Mouse (Mus musculus) testis, postnatal 14 days (tissue): ENCODE results near the gene Otx1.

Experiments used
- DNase-seq: peaks from one replicate; pipeline ENCODE4 v3.0.0; 2021; ENCODE audit warnings: low spot score

The Otx1 gene

DNA sequence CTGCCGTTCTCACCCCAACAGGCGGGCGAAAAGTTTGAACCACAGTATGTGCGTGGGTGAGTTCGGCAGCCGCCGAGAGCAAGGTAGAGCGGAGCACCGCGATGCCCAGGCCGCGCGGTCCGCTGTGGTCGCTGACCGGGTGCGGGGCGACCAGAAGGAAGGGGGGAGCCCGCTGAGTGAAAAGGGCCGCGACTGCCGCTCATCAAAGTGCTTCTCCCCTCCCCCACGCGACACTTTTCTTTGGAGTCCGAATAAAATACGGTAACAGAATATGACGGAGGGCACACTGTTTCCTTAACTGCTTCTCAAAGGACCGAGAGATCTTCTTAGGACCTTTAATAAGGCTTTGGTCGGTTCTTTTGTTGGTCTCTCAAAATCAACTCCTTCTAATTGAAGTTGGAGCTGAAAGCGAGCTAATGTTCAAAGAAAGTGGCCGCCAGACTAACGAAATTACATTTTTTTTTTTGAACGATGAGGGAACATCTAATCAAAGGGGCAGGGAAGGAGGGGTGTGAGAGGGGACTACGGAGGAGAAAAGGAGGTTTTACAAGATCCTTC, at the start of gene Otx1:
Otx1 (minus strand) TSS at position 115 of the 558 bp plus-strand sequence.
- DNase-seq = peak; percentile 19

DNA sequence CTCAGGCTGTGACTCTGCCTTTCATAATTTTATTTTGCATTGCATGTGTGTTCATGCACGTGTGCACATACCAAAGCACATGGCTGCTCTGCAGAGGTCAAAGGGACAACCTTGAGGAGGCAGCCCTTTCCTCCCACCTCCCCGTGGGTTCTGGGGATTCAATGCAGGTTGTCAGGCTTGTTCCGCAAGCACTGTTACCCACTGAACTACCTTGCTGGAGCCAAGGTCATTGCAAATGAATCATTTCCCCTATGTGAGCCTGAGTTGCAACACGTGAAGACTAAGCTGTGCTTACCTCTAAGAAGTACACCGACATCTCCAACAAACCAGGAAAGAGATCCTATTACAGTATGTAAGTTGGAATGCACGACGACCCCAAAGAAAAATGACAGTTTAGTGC, 48.2 kb upstream of the Otx1 start:
- DNase-seq = no peak

DNA sequence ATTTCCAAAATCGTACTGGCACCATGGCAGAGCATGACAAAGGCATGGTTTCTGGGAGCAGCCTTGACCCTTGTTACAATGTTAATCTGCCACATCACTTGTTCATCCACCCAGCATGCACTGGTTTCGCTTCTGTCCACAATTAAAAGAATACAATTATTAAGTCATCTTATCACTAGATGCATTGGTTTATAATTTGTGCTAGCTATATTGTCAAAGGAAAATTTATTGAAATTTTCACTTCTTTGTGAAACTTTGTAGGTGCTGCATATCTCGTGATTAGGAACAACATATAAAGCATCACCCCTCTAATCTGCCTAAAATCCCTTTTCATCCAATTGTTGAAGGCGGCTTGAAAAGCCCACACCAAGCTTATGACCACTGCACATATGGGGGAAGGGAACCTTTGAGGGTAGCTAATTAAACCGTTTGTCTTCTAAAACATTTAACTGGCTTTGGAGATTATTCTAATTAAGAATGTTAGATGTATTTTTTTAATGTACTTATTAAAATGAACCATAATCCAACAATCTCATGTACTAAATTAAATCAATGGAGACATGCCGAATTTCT, 37.2 kb upstream of the Otx1 start:
- no peak for DNase-seq

DNA sequence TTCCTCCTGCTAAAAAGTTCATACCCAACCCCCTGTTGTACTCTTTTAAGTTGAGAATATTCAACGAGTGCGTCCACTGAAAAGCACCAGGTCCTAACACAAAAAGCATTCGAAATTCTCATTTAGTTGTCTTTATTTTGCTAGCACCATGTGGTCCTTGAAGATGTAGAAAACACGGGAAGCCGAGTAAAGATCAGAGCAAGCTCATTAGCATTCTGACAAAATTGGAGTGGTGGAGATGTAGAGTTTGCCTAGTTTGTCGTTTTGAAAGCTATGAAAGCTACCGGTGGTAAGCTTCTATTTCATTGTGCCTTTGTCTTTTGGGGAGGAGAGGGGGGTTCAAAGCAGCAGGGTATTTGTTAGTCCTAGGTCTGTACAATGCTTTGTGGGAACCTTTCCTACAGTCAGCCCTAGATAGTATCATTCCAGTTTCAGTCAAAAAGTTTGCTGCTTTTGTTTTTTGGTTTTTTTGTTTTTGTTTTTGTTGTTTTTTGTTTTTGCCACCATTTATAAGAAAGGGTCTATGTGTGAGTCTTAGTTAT, 31.9 kb upstream of the Otx1 start:
- DNase-seq = no peak

DNA sequence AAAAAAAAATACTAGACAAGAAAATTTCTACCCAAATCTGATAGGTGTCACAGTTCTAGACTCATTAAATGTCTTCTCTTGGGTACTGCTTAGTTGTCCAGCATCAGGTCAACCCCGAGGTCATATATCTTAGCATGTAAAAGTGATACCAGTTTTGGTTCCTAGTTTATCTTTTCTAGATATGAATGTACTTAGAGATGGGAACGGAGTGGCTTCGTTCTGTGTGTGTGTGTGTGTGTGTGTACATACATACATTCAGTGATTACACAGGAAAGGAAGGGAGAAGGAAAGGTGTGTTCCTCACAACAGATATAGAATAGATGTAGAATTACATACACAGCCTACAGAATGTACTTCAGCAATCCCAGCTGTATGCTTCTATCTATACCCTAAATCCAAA, 30.9 kb upstream of the Otx1 start:
- no peak for DNase-seq

DNA sequence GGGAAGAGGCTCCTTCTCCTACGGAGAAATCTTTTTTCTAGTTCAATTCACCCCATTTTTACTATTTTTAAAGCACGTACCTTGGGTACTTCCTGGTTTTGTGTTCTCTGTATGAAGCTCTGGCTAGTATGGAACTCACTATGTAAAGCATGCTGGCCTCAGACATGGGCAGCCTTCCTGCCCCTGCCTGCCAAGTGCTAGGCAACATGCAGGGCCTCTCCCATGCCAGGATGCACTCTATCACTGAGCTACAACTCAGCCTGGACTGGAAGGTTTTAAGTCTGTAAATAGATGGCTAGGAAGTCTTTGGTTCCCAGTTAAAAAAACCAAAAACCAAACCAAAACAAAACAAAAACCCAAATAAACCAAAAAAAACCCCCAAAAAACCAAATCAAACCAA, 17.9 kb upstream of the Otx1 start:
- DNase-seq = no peak

DNA sequence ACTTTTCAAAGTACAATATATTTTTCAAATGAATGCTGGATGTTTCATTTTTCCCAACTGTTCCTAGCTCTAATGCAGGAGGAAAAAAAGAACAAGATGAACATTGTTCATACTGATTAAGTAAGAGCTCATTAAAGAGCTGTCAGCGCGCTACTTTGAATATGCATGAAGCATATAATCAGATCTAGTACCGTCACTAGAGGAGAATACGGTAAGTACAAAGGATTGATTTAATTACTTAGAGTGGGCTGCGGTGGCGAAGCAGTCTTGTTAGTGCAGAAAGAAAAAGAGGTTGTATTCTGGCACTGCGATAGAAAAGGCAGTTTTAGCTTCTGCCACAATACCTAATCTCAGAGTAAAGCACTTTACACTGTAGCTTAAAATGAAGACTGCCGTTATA, 14.7 kb upstream of the Otx1 start:
- DNase-seq = no peak

DNA sequence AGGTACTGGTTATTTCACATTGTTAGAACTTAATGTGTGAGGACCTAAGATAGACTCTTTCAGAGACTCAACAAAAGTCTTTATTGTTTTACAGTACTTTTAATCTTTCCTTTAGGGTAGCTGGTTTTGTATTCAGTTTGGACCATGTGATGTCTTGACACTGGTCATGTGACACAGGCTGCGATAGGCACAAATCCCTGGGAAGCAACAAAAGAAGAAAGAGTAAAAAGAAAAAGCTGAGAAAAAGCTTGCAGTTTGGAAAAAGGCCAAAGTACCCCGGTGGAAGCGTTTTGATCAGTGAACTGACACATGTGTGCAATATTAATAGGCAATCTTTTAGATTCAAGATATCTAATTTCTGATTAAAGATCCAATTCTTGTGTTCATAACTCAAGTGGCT, 13.6 kb upstream of the Otx1 start:
- DNase-seq = no peak

DNA sequence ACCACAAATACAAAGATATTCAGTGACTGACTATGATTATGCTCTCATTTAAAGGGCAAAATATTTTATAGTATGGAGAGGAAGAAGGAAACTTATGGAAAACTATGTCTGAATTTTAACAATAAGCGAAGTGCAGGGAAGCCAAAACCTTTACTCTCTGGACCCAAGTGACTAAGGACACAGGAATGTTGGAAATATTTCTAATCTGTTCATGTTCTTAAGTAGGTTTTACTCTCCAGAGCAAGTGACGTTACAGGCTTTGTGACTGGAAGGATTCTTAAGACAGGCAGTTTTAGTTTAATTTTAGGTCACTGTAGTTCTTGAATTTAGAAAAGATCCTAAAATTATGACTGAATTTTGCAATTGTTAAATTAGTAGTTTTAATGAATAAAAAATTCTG, 6.1 kb upstream of the Otx1 start:
- DNase-seq = no peak

DNA sequence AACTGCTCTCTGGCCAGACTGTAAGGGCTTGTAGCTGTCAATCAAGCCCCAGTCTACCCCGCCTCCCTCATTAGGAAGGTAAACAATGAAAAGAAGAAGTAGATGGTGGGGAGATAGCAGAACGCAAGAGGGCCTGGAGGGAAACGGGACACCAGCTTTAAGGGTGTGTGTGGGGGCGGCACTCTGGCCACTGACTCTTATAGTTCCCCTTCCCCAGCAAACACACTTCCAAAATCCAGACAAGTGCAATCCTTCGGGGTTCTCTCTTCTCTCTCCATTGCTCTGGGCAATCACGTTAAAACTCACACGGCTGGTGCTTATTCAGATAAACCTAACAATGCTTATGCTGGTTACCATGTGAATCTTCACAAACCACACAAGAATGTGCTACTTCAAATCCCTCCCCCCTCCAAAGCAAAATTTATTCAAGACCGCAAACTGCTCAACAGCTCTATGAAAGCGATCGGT, 5.5 kb upstream of the Otx1 start:
- DNase-seq = no peak

DNA sequence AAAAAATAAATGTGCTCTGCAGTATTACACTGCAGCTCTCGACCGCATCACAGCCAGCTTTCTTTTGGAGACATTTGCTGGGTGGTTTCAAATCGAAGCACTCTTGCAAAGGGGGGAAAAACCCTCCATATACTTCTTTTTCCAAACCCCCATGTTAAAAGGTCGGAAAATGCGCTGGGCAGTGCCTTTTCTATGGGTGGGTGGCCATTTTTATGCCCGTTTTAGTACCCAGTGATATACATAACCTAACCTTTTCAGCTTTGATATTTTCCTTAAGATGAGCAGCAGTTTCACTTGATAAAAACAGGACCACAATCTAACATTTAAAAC, 5.0 kb upstream of the Otx1 start:
- DNase-seq = no peak

DNA sequence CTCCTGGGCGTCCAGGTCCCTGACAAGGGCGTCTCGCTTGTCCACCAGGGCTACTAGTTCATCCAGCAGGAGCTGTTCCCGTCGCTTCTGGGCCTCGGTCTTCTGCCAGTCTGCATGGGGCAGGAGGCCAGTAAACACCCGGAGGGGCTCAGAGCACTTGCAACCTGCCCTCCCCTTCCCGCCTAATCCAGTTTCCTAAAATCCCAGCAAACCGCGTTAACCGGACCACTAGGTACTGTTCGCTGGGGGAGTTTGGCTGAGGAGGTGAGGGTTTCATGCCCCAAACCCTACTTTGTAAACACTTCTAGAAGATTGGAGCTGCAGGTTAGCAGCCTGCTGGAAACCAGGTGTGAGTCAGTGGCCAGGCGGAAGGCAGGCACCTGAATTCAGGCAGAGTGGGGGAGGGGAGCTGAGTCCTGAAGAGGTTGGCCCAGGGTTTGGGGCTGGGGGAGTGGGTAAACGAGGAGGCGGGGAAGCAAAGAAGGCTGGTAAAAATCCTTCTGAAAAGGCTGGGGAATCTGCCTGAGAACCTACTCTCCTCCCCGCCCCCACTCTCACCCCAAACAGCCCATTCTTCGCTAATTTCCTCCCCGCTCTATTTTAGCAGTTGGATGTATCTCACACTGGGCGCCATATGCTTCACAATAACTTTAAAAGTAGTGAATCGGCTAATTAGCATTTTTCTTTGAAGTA, 4.5 kb upstream of the Otx1 start:
- peak; percentile 22 for DNase-seq

DNA sequence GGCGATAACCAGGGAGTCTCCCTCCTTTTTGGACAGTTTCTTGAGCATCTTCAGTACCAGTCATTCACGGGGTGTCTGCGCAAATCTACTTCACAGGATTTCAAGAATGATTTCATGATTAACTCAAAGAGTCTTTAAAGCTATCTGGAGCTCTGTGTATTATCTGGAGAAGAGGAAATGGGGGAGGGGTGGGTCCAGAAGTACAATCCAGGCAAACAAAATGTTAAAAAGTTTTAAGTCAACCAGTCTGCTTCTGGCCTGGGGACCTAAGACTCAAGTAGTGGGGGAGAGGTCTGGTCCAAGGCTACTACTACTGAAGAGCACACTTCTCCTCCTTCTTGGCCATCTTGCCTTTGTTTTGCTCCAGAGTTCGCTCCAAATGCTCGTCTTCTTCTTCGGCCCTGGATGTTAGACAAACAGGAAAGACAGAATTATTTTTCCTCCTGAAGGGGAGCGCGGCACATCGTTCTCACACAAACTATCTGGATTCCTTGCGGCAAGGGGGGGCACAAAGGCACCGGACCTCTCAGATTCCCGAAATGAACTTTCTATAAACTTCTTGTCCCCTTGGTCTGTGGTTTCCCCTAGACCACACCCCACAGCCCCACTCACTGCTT, 3.9 kb upstream of the Otx1 start:
- DNase-seq = no peak

DNA sequence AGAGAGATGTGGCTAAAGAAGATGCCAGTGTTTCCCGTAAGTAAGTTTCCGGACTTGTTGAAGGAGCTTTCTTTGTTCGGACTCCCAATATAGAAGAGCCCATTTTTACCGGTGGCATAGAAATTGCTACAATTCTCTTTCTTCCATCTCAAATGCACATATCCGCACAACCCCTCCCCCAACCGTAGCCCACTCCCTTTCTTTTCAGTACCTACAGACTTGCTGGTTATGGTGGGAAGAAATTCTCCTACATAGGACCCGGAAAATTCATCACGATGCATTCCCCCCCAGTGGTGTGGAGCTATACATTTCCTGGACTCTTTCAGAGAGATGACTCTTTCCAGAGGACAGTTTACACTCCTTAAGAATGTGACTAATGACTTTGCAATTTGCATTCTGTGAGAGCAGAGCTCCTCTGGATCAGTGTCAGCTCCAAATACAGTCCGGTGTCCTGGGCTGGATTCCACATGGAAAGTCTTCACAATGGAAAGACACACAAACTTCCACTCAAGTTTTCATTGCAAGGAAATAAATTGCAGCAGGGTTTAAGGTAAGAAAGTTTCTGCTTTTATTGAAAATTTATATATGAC, 2.7 kb upstream of the Otx1 start:
- no peak for DNase-seq

DNA sequence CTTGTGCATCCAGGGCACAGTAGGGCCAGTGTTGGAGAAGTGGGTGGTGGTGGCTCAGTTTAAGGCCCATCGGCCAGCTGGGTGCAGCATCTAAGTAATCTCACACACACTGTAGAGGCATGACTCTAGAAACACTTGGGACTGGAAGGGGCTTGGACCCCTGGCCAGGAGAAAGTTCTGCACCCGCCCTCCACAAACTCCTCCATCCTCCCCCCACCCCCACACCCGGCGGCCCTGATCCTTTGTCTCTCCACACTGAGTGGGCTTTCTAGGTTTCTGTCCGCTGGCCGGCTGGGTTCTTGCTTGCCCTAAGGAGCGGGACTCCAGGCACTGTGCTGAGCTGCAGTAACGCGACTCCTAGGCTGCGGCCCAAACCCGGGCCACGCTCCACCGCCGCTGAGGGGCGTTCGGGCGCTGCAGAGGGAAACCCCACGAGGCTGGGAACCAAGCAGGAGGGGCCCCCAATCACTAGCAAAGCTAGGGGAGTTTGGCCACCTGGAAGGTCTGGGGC, 1.7 kb upstream of the Otx1 start:
- peak; percentile 21 for DNase-seq

DNA sequence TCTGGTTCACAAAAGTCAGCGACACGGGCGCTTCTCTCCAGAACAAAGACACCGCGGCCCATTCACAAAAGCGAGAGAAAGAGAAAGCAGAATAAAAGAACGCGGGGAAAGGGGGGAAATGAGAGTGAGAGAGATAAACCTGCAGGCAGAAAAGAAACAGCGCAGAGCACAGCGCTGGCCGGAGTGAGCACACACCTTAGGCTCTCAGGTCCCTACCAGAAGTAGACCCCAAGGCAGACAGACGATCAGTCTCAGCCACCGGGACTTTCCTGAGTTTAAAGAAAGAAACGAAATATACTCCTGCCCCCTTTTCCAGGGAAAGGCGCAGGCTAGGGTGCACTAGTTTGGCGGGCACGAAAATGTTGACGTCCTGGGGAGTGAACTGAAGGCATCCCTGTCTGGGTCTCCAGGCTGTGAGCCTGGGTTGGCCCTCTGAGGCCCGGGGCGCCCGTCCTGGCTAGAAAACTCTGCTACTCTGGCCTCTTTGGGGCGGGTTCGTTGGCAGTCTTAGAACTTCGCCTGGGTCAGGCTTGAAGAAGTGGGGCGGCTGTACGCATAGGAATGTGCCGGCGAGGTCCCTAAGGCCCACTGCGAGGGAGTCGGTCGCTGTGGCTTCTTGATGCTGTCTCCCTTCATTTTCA, 764 bp upstream of the Otx1 start:
- DNase-seq = no peak

DNA sequence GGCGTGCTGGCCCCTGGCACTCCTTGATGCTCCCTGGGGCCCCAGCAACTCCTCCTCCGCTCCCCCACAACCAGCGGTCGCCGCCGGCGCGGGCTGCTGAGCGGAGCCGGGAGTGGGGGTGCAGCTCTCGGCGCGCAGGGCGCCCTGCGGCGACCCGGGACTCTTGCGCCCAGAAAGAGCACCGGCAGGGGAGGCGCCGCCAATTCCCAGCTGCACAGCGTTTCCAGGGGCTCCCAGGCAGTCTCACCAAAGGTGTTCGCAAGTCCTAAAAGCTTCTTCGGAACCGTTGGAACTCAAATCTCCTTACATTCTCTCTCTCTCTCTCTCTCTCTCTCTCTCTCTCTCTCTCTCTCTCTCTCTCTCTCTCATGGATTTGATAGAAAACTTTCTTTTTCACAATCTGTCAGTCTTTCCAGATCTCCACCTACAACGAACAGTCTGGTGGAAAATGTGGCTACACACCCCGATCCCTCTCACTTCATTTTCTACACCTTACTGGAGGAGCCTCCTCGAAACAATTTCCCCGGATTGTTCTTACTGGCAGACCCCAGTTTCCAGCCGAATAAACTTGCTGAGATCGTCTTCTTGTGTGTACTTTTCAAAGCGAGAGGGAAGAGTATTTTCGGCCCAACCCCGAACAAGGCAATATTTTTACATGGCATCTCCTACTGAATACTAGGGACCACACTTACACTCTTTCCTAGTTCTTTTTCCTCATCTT, 475 bp downstream of the Otx1 start:
- DNase-seq = no peak

DNA sequence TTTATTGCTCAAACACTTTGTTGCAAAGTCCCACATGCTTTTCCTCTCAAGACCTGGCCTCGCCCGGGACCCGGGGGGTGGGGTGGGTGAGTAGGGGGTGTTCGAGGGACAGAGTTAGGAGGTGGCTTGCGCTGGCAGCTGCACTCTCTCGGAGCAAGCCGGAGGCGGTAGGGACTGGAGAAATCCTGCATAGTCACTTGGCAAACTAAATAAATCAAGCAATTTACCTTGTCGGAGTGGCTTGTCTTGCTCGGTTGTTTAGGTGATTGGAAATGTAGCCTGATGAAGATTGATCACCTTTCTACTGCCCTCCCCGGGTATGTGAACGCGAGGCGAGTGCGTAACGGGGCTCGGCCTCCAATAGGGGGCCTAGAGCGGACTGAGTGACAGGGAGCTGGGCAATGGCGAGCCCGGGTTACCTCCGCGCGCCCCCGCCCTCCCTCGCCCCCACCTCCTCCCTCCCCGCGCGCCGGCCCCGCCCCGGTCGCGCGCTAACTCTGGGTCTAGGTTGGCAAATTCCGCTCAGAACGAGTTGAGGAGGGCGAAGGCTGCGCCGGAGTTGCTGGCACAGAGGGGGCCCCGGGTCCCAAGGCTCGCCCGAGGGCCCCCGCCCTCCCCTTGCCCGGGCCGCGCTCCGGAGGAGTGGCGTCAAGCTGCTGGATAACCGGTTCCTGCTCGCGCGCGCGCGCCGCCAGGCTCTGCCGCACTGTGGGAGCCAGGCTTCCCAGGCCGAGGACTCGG, 1.2 kb downstream of the Otx1 start:
- DNase-seq = peak; percentile 77

DNA sequence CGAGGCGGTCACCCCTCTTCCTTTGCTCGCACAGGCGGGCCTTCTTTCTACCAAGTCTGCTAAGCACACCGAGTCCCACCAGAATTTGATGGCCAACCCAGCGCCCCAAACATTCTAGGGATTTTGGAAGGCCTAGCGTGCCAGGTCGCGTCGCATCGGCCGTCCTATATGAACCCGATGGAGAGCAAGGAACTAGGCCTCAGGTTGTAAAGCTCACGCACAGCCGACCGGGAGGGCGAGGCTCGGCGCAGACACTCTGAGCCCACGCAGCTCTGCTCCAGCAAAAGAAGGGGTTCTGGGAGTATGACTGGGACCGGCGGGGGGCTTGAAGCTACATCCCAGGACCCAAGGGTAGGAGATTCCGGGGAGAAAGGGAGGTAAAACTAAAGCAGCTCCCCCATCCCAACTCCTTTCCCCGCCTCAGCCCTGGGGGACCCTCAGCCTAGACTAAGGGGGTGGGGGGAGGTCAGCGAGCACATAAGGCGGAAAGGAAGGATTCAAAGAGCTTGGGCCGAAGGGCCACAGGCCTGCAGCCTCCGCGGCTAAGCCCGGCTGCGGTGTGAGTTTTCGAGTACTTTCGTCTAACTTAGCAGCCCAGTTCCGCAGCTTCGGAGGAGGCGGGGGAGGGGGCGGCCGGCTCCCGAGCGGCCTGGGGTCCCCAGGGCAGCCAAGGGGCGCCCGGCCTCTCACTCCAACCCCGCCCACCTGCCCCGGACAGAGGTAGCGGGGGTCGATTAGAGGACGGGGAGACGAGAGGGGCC, 2.2 kb downstream of the Otx1 start:
- no peak for DNase-seq
